Mouse (Mus musculus): ENCODE results near the gene Iqsec1. TPM values are rescaled to one million over a fixed set of nuclear protein-coding genes. Genes with fewer than 3 reads are reported as not detected.

Gene Iqsec1
- polyA plus RNA-seq, 1 experiment: 230 TPM

DNA sequence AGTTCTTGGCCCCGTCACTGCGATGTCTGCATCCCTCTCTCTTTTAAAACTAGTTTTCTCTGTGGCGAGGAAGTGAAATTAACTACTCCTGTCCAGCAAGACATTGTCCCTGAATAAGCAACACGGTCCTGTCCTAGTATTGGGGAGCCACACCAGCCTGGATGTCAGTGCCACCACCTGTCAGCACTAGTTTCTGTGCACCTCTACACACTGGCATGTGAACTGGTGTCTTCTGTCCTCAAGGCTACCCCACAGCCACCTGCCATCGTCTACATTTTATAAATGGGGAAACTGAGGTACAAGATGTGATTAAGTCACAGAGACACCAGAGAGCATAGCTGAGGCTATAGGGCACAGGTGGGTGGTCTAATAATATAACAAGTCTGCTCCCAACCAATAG is 277.7 kb downstream of the Iqsec1 start:
- Histone ChIP-seq H3K27ac (ENCODE audit: insufficient read depth, low read length) (no peak overlapping the region), H3K27me3 (ENCODE audit: control insufficient read depth, insufficient read depth, low read length) (no peaks in the 10 kb centered on the region), H3K4me1 (ENCODE audit: control insufficient read depth, insufficient read depth, insufficient read length) (peaks cover 21% of the 10 kb centered on the region; the same call in 1 of the 2 replicates), H3K36me3 (ENCODE audit: control insufficient read depth, insufficient read depth, low read length) (no peaks in the 10 kb centered on the region), H3K4me3 (ENCODE audit: extremely low read depth, insufficient read depth, insufficient read length) (no peak overlapping the region)
- TF ChIP-seq CTCF (IDR thresholded peaks at IDR 0.05; ENCODE audit: extremely low read depth, insufficient read depth, insufficient read length, insufficient replicate concordance) (no peak), POLR2A (IDR thresholded peaks at IDR 0.05; ENCODE audit: low read depth, low read length) (no peak)
- WGBS: 54% methylated on average over 5 of the region's 5 CpGs
- no peak for DNase-seq (ENCODE audit: low read depth in 1 of 2, low spot score in 2 of 2)

DNA sequence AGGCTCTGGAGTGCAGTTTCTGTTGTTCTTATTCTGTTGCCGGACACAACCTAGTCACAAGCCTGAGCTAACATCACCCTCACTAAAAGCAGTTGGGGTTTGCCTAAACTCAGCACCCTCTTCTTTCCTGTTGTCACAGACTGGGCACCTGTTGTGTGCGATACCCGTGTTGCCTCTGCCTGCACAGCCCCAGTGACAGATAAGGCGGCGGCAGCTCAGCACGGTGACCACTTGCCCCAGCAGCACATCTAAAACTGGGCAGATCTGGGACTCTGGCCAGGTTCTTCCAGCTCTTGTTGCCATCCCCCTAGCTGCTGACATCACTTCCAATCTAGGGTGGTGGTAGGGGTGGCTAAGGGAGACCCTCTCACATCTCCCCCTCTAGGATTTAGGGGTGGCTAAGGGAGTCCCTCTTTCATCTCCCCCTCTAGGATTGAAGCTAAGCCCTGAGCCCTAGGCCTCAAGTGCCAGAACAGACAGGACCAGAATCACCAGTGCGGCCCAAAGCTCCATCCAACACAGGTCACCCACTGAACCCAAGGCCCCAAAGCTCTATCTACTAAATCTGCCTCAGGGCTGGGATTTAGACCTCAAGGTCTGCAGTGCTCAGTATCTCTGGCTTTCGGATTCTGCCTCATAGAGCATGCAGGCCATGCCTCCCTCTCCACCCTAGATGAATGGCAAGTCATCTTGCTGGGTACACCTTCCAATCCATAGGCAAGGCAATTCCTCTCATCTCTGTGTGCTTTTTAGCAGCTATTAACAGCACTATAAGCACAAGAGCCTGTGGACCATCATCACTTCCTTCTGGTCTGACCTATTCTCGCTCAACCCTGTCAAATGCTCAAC is 278.3 kb downstream of the Iqsec1 start:
- H3K4me1 ChIP-seq (ENCODE audit: control insufficient read depth, insufficient read depth, insufficient read length): peaks cover 22% of the 10 kb centered on the region; the same call in 1 of the 2 replicates
- H3K4me3 ChIP-seq (ENCODE audit: extremely low read depth, insufficient read depth, insufficient read length): no peak overlapping the region
- TF ChIP-seq CTCF (IDR thresholded peaks at IDR 0.05; ENCODE audit: extremely low read depth, insufficient read depth, insufficient read length, insufficient replicate concordance): no peak
- TF ChIP-seq POLR2A (IDR thresholded peaks at IDR 0.05; ENCODE audit: low read depth, low read length): no peak
- no peak for DNase-seq (ENCODE audit: low read depth in 1 of 2, low spot score in 2 of 2)
- no peaks in the 10 kb centered on the region for H3K36me3 ChIP-seq (ENCODE audit: control insufficient read depth, insufficient read depth, low read length)
- 0 out of 2 replicates have a peak overlapping the region, but pooled peaks have one; percentile 4 for H3K27ac ChIP-seq (ENCODE audit: insufficient read depth, low read length)
- no peaks in the 10 kb centered on the region for H3K27me3 ChIP-seq (ENCODE audit: control insufficient read depth, insufficient read depth, low read length)
- WGBS: 76% methylated on average over 9 of the region's 9 CpGs

DNA sequence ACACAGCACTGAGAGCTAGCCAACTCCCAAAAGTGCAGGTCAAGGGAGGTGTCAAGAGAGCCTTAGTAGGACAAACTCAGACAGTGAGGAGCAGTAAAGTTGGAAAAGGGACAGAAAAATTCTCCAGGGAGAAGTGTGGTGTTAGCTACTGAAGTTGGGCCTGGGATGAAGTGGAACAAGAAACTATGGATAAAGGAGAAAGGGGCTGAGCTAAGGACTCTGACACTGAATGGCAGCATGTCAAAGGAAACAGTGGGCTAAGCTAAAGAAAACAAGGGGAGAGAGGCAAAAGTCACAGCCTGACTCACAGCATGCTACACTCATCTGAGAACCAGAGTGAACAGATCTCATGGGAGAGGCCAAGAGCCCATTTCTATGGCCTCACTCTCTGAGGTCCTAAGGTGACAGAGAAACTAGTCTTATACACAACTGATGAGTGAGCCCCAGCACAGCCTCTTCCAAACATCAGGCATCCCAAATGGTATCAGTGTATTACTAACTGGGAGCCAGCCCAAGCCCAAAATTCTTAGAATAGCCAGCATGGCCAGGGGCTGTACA is 280.3 kb downstream of the Iqsec1 start:
- no peaks in the 10 kb centered on the region for H3K27me3 ChIP-seq (ENCODE audit: control insufficient read depth, insufficient read depth, low read length)
- peaks cover 29% of the 10 kb centered on the region for H3K4me1 ChIP-seq (ENCODE audit: control insufficient read depth, insufficient read depth, insufficient read length)
- no peak for TF ChIP-seq CTCF (IDR thresholded peaks at IDR 0.05; ENCODE audit: extremely low read depth, insufficient read depth, insufficient read length, insufficient replicate concordance)
- TF ChIP-seq POLR2A (IDR thresholded peaks at IDR 0.05; ENCODE audit: low read depth, low read length): no peak
- H3K27ac ChIP-seq (ENCODE audit: insufficient read depth, low read length): 0 out of 2 replicates have a peak overlapping the region, but pooled peaks have one; percentile 14
- H3K36me3 ChIP-seq (ENCODE audit: control insufficient read depth, insufficient read depth, low read length): no peaks in the 10 kb centered on the region
- DNase-seq (ENCODE audit: low read depth in 1 of 2, low spot score in 2 of 2): no peak
- H3K4me3 ChIP-seq (ENCODE audit: extremely low read depth, insufficient read depth, insufficient read length): no peak overlapping the region

DNA sequence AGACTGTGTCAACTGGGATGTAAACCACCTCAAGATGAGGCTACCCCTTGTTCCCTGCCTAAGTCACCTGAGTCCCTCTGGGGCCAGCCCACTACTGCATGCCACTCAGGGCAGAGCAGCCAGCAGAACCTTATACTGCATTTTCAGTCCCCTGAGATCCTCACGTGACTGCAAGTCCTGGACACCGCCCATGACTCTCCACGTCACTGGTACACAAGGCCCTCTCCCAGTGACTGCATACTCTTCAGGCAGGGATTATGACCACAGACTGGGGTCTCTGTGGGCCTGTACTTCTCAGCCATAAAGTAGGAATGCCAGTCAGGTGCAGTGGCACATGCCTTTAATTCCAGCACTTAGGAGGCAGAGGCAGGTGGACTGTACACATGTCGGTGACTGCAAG is 281.3 kb downstream of the Iqsec1 start:
- WGBS: 84% methylated on average over 4 of the region's 4 CpGs
- no peak for TF ChIP-seq POLR2A (IDR thresholded peaks at IDR 0.05; ENCODE audit: low read depth, low read length)
- no peak for TF ChIP-seq CTCF (IDR thresholded peaks at IDR 0.05; ENCODE audit: extremely low read depth, insufficient read depth, insufficient read length, insufficient replicate concordance)
- no peaks in the 10 kb centered on the region for H3K27me3 ChIP-seq (ENCODE audit: control insufficient read depth, insufficient read depth, low read length)
- peaks cover 27% of the 10 kb centered on the region for H3K4me1 ChIP-seq (ENCODE audit: control insufficient read depth, insufficient read depth, insufficient read length)
- no peak overlapping the region for H3K27ac ChIP-seq (ENCODE audit: insufficient read depth, low read length)
- no peaks in the 10 kb centered on the region for H3K36me3 ChIP-seq (ENCODE audit: control insufficient read depth, insufficient read depth, low read length)
- no peak for DNase-seq (ENCODE audit: low read depth in 1 of 2, low spot score in 2 of 2)
- no peak overlapping the region for H3K4me3 ChIP-seq (ENCODE audit: extremely low read depth, insufficient read depth, insufficient read length)

DNA sequence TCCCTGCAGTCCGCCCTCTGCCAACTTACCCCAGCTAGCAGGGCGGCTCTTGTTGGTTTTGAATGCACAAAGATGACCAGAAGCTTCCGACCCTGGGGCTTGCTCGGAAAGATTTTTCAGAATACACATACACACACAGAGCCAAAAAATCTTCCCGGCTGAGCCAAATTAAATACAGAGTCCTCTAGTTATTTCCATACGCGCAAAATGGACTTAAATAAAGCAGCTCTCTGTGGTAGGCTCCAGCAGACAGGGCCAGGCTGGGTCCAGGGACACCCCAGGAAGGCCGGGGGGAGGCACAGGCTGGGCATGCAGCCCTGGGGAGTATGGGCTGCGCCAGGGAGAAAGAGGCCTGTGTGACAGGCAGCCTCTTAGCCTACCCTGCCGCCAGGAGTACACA is 282.0 kb downstream of the Iqsec1 start:
- no peak for TF ChIP-seq CTCF (IDR thresholded peaks at IDR 0.05; ENCODE audit: extremely low read depth, insufficient read depth, insufficient read length, insufficient replicate concordance)
- TF ChIP-seq POLR2A (IDR thresholded peaks at IDR 0.05; ENCODE audit: low read depth, low read length): no peak
- Histone ChIP-seq H3K36me3 (ENCODE audit: control insufficient read depth, insufficient read depth, low read length) (no peaks in the 10 kb centered on the region), H3K27ac (ENCODE audit: insufficient read depth, low read length) (no peak overlapping the region), H3K27me3 (ENCODE audit: control insufficient read depth, insufficient read depth, low read length) (no peaks in the 10 kb centered on the region), H3K4me1 (ENCODE audit: control insufficient read depth, insufficient read depth, insufficient read length) (peaks cover 23% of the 10 kb centered on the region), H3K4me3 (ENCODE audit: extremely low read depth, insufficient read depth, insufficient read length) (no peak overlapping the region)
- DNase-seq (ENCODE audit: low read depth in 1 of 2, low spot score in 2 of 2): no peak
- WGBS: 76% methylated on average over 10 of the region's 10 CpGs

DNA sequence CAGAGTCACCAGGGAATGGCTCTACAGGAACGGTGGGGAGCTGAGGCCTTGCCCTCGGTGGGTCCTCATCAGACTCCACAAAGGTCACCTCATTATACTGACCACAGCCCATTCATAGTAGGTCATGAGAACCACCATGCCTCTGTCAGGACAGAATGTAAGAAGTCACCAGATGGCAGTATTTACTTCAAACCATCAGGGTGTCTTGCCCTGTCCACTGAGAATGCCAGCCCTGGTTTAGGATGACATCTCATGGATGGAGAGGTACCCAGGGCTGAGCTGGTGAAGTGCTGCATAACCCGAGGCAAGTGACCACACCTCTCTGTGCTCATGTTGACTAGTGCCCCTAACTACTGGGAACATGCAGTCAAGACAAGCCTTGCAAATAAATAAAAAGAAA is 282.7 kb downstream of the Iqsec1 start:
- WGBS: 86% methylated on average over 3 of the region's 3 CpGs
- Histone ChIP-seq H3K36me3 (ENCODE audit: control insufficient read depth, insufficient read depth, low read length) (no peaks in the 10 kb centered on the region), H3K27ac (ENCODE audit: insufficient read depth, low read length) (no peak overlapping the region), H3K27me3 (ENCODE audit: control insufficient read depth, insufficient read depth, low read length) (no peaks in the 10 kb centered on the region), H3K4me1 (ENCODE audit: control insufficient read depth, insufficient read depth, insufficient read length) (peaks cover 18% of the 10 kb centered on the region), H3K4me3 (ENCODE audit: extremely low read depth, insufficient read depth, insufficient read length) (no peak overlapping the region)
- TF ChIP-seq CTCF (IDR thresholded peaks at IDR 0.05; ENCODE audit: extremely low read depth, insufficient read depth, insufficient read length, insufficient replicate concordance) (no peak), POLR2A (IDR thresholded peaks at IDR 0.05; ENCODE audit: low read depth, low read length) (no peak)
- DNase-seq (ENCODE audit: low read depth in 1 of 2, low spot score in 2 of 2): no peak

All from spleen, adult 2 months (tissue).